Mouse (Mus musculus) testis, postnatal 10 days (tissue): ENCODE measurements at regions not wholly inside any gene's neighbourhood (a gene's known extent, or its start where the extent isn't known, plus 50 kb on each side); places are given as distances from the start of the nearest gene placed in this dataset.

Experiments
- DNase-seq: peaks from one replicate; pipeline ENCODE4 v3.0.0; 2021; ENCODE audit warnings: low spot score

DNA sequence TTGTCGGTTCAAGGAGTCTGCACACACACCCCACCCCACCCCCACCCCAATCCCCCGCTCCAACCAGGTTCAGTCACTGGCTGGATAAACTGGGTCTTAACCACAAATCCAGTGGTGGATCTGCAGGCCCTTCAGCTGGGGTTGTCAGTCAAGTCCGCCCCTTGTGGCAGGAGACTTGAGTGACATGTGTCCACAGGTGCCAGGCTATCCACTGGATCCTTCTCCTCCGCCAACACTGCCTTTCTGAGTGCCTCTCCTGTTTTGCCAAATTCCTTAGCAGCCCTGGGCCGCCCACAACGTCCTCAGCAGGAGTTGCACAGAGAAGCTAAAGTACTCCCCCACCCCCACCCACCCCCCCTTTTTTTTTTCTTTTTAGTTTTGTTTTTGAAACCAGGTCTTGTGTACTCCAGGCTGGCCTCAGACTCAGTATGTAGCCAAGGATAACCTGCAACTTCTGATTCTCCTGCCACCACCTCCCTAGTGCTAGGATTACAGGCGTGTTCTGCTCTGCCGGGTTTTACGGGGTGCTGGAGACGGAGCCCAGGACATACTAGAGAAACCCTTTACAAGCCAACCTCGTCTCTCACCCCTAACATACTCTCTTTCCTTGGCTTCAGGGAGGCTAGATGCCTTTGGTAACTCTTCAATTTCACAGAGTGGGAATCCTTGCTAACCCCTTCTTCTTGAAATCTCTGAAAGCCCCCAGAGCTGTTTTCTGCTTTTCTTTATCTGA, 57.2 kb upstream of the Zfp280d start:
- no peak for DNase-seq

DNA sequence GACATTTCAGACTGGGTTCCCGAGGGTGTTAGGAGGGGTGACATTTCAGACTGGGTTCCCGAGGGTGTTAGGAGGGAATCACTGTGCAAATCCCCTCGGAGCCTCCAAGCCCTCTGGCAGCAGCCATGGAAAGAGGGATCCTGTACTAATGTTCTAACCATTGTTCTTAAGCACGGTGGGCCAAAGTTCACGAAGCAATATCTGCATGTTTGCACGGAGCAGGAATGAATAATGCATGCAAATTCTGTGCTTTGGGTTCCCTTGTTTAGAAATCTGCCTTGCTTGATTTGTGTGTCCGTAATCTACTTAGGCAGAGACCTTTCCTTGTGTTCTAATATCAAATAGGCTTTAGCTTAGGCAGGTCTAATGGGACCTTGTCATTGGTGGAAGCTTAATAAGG, 55.9 kb upstream of the Zfp280d start:
- DNase-seq, result no peak

DNA sequence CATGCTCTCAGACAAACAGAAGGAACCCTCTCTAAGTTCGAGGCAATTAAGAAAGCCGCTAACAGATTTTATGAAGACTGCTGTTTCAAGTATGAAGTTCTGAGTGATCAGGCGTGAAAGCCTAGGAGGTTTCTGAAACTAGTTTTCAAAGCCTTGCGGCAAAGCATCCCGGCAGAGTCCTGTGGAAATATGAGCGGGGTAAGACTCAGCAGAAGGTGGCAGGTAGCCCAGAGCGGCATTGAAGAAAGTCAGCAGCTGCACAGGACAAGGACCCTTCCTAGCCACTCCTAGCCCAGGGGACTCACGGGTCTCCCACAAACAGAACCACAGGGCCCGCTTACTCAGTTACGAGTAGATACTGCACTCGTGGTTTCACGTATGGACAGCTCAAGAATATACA, 54.8 kb upstream of the Zfp280d start:
- no peak for DNase-seq

DNA sequence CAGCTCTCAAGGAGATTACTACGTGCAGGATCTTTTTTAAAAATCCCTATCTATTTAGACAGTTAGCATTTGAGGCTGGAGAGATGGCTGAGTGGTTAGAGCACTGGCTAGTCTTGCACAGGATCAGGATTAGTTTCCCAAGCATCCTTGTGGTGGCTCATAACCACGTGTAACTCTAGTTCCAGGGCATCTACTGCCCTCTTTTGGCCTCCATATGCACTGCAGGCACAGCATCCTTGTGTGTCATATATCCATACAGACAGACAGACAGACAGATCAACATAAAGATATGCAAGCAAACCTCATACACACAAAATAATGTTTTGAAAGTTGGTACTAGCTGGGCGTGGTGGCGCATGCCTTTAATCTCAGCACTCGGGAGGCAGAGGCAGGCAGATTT, 53.3 kb upstream of the Zfp280d start:
- DNase-seq, result no peak
